Mouse (Mus musculus) limb, embryonic 14.5 days (tissue): ENCODE measurements around the gene Elmod3. TPM values are rescaled to one million over a fixed set of nuclear protein-coding genes. Genes with fewer than 3 reads are reported as not detected.

Experiments used
- ATAC-seq: fragments of 200-750 bp; cut with Nextera tagmentation; 2 replicates; pipeline ENCODE4 v1.8.0; 2017; ENCODE audit warnings: low read depth, moderate number of reproducible peaks, moderate TSS enrichment; ENCODE audit not compliant: low FRiP score
- DNase-seq: peaks from one replicate; pipeline ENCODE4 v3.0.0-alpha.2; 2015; ENCODE audit warnings: low spot score
- H3K27ac ChIP-seq: fragments of 300-500 bp; sonication (generic); replicated peaks from 2 replicates; pipeline ENCODE4 v1.5.1; 2014; ENCODE audit warnings: low read depth, mild to moderate bottlenecking, low read length, moderate library complexity, mixed read lengths
- H3K27me3 ChIP-seq: fragments of 300-500 bp; sonication (generic); 2 replicates; pipeline ENCODE4 v1.6.1; 2014; ENCODE audit warnings: low read length, mixed read lengths; ENCODE audit not compliant: control insufficient read depth, insufficient read depth
- H3K36me3 ChIP-seq: fragments of 300-500 bp; sonication (generic); 2 replicates; pipeline ENCODE4 v1.6.1; 2014; ENCODE audit warnings: mild to moderate bottlenecking, low read length, moderate library complexity, mixed read lengths; ENCODE audit not compliant: control insufficient read depth, insufficient read depth
- H3K4me1 ChIP-seq: fragments of 300-500 bp; sonication (generic); 2 replicates; pipeline ENCODE4 v1.6.1; 2014; ENCODE audit warnings: antibody characterized with exemption, low read length, mixed read lengths; ENCODE audit not compliant: control insufficient read depth, insufficient read depth
- H3K4me2 ChIP-seq: fragments of 300-500 bp; sonication (generic); replicated peaks from 2 replicates; pipeline ENCODE4 v1.6.1; 2014; ENCODE audit warnings: low read depth, mild to moderate bottlenecking, low read length, moderate library complexity; ENCODE audit not compliant: severe bottlenecking
- H3K4me3 ChIP-seq: fragments of 300-500 bp; sonication (generic); replicated peaks from 2 replicates; pipeline ENCODE4 v1.5.1; 2014; ENCODE audit warnings: low read length
- H3K9ac ChIP-seq: fragments of 300-500 bp; sonication (generic); 2 replicates; pipeline ENCODE4 v1.6.1; 2014; ENCODE audit warnings: mild to moderate bottlenecking, low read depth, low read length, moderate library complexity; ENCODE audit not compliant: severe bottlenecking
- H3K9me3 ChIP-seq: fragments of 300-500 bp; sonication (generic); 2 replicates; pipeline ENCODE4 v1.6.1; 2016; ENCODE audit warnings: low read length; ENCODE audit not compliant: control insufficient read depth
- POLR2A ChIP-seq: fragments of 200-500 bp; IDR thresholded peaks from 2 replicates; pipeline ENCODE4 v1.8.0; 2012; ENCODE audit warnings: inconsistent platforms, mild to moderate bottlenecking, moderate library complexity, borderline replicate concordance; ENCODE audit not compliant: insufficient read depth, insufficient read length; ENCODE audit errors: extremely low read depth
- WGBS: fragments of 180-500 bp; shearing (Covaris S2); extraction: QIAGEN DNeasy Blood & Tissue Kit; methylation state at CpG from one replicate; pipeline ENCODE4 v1.1.7; 2014; 5-methylcytosine and 5-hydroxymethylcytosine counted together
- polyA plus RNA-seq, 2 experiments: library from polyadenylated mRNA; depleted of rRNA in 1 of 2; stranded (reverse) in 1 of 2; unstranded in 1 of 2; fragments of >200 nt; fragmentation: Nextera tagmentation in 1 of 2; extraction: Ambion mirVana in 1 of 2; gene quantifications; 2 replicates each; pipeline versions ENCODE4 v1.2.1 to v1.2.3; 2012 to 2014

Elmod3 gene
- polyA plus RNA-seq, 2 experiments: 13.7 to 19.4 TPM

GRCm38 (mm10) chr6:72583211-72583839, 14.9 kb downstream of the Elmod3 start:
- TF ChIP-seq POLR2A: no peak
- H3K9ac ChIP-seq: no peak overlapping the region
- ATAC-seq (no peak), DNase-seq (no peak)
- no peaks in the 10 kb centered on the region for H3K9me3 ChIP-seq
- H3K27ac ChIP-seq: no peak overlapping the region
- peaks cover 22% of the 10 kb centered on the region for H3K36me3 ChIP-seq
- H3K4me1 ChIP-seq: no peaks in the 10 kb centered on the region
- H3K27me3 ChIP-seq: no peaks in the 10 kb centered on the region
- no peak overlapping the region for H3K4me2 ChIP-seq
- H3K4me3 ChIP-seq: no peak overlapping the region
- WGBS: 89% methylated on average over 4 of the region's 4 CpGs

- WGBS: 71% methylated on average over 11 of the region's 11 CpGs
- Histone ChIP-seq H3K27ac (no peak overlapping the region), H3K9ac (no peak overlapping the region), H3K4me1 (no peaks in the 10 kb centered on the region), H3K4me2 (no peak overlapping the region), H3K4me3 (no peak overlapping the region), H3K27me3 (no peaks in the 10 kb centered on the region), H3K9me3 (no peaks in the 10 kb centered on the region), H3K36me3 (peaks cover 28% of the 10 kb centered on the region)
- ATAC-seq (no peak), DNase-seq (no peak)
- no peak for TF ChIP-seq POLR2A
These were observed 16.4 kb downstream of the Elmod3 start for GRCm38 (mm10) chr6:72581625-72582382.

DNA sequence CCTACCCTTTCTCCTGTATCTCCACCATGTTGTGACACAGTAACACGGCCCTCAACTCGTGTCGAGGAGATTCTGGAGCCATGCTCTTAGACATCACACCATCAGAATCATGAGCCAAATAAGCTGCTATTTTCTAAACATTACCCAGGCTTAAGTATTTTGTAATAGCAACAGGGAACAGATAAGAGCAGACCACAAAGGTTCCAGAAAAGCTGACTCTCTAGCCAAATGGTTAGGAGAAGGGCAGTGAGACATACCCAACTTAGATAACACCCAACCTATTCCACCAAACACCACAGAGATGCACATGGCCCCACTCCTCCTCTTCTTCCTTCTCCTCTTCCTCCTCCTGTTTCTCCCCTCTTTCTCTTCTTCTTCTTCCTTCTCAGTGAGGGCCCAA, 22.2 kb downstream of the Elmod3 start:
- whole genome bisulfite sequencing: 96% methylated on average over 3 of the region's 3 CpGs
- Histone ChIP-seq H3K4me2 (no peak overlapping the region), H3K9me3 (no peaks in the 10 kb centered on the region), H3K4me1 (no peaks in the 10 kb centered on the region), H3K27ac (no peak overlapping the region), H3K4me3 (no peak overlapping the region), H3K27me3 (no peaks in the 10 kb centered on the region), H3K9ac (no peak overlapping the region), H3K36me3 (peaks cover 59% of the 10 kb centered on the region)
- no peak for DNase-seq
- no peak for ATAC-seq
- no peak for TF ChIP-seq POLR2A

GRCm38 (mm10) chr6:72571826-72572225, 26.4 kb downstream of the Elmod3 start:
- Histone ChIP-seq H3K27me3 (no peaks in the 10 kb centered on the region), H3K36me3 (peaks cover 53% of the 10 kb centered on the region), H3K9me3 (no peaks in the 10 kb centered on the region), H3K4me1 (no peaks in the 10 kb centered on the region), H3K4me2 (no peak overlapping the region), H3K9ac (no peak overlapping the region), H3K27ac (no peak overlapping the region), H3K4me3 (no peak overlapping the region)
- DNase-seq (no peak), ATAC-seq (no peak)
- 46% methylated on average over 3 of the region's 3 CpGs for WGBS
- no peak for TF ChIP-seq POLR2A

DNA sequence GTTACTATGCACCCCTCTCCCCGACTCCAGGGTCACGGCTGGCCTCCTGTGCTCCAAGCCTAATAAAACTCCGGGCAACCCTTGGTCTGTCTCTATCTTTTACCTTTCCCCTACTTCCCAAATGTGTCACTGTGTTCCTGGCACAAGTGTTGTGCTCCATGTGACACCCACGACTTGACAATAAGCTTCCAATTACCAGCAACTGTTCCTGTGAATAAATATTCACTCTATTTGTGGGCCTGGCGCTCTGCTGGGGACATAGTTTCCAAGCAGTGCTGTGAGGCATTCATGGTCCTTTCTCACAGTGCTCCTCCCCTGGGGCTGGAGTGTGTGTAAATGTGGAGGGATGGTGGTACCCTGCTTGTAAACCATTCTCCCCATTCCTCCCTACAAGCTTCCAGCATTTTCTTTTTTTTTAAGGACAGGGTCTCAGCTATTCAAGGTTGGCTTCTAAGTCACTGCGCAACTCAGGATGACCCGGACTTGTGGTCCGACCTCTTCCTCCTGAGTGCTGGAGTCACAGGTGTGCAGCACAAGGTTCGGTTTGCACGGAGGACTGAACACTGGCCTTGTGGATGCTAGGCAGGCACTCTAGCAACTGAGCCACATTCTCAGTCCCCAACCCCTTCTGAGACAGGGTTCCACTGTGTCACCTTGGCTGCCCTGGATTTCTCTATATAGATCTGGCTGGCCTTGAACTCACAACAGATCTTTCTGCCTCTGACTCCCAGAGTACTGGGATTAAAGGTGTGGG, 27.4 kb downstream of the Elmod3 start:
- Histone ChIP-seq H3K4me2 (no peak overlapping the region), H3K9me3 (no peaks in the 10 kb centered on the region), H3K36me3 (peaks cover 47% of the 10 kb centered on the region), H3K4me1 (no peaks in the 10 kb centered on the region), H3K27ac (no peak overlapping the region), H3K4me3 (no peak overlapping the region), H3K9ac (no peak overlapping the region), H3K27me3 (no peaks in the 10 kb centered on the region)
- 80% methylated on average over 10 of the region's 10 CpGs for WGBS
- TF ChIP-seq POLR2A: no peak
- ATAC-seq: no peak
- DNase-seq: no peak
